21 mouse cellular contexts compared by ENCODE assay signal in genomic region chr9:67532631-67533030, GRCm38 (mm10). TPM values are rescaled to one million over a fixed set of nuclear protein-coding genes. Genes with fewer than 3 reads are reported as not detected.
DNase-seq lines count a peak whose midpoint lies in the region; ATAC-seq and TF ChIP-seq lines count a peak whose summit lies in the region.
"Had no signal": no experiment of that assay in that cellular context is flagged by ENCODE, and none has a peak within 500 bp of the region (broad histone marks: within the 10 kb centered on the region; RNA-seq: fewer than 3 reads in every experiment).

No protein-coding gene starts in this region.

- no peaks in the 10 kb centered on the region for H3K9me3 ChIP-seq in heart, embryonic 11.5 days (replicated peaks; ENCODE audit: control insufficient read depth, low read length)
- H3K9me3 ChIP-seq in limb, embryonic 14.5 days (ENCODE audit: control insufficient read depth, low read length): no peaks in the 10 kb centered on the region
- H3K9me3 ChIP-seq in limb, embryonic 10.5 days (replicated peaks): no peaks in the 10 kb centered on the region
- H3K9me3 ChIP-seq in midbrain, embryonic 10.5 days (replicated peaks): no peaks in the 10 kb centered on the region
- H3K9me3 ChIP-seq: forebrain, embryonic 10.5 days; hindbrain, embryonic 12.5 days; megakaryocyte, embryonic 14.5 days; midbrain, embryonic 15.5 days; neural tube, embryonic 15.5 days had no signal

- H3K27me3 ChIP-seq in heart, embryonic 11.5 days (ENCODE audit: control insufficient read depth, insufficient read depth, low read length): no peaks in the 10 kb centered on the region
- H3K27me3 ChIP-seq in limb, embryonic 14.5 days (ENCODE audit: control insufficient read depth, insufficient read depth, low read length): no peaks in the 10 kb centered on the region
- no peaks in the 10 kb centered on the region for H3K27me3 ChIP-seq in limb, embryonic 10.5 days (ENCODE audit: low read depth, poor library complexity, severe bottlenecking)
- H3K27me3 ChIP-seq in midbrain, embryonic 10.5 days (ENCODE audit: low read depth, poor library complexity, severe bottlenecking): no peaks in the 10 kb centered on the region
- H3K27me3 ChIP-seq: hindbrain, embryonic 12.5 days; megakaryocyte, embryonic 14.5 days; midbrain, embryonic 15.5 days; neural tube, embryonic 15.5 days had no signal

- no peak overlapping the region for H3K9ac ChIP-seq in heart, embryonic 11.5 days (ENCODE audit: low read depth, low read length)
- H3K9ac ChIP-seq in limb, embryonic 14.5 days (ENCODE audit: low read depth, low read length, severe bottlenecking): no peak overlapping the region
- H3K9ac ChIP-seq: forebrain, postnatal 0 days; hindbrain, embryonic 12.5 days; midbrain, embryonic 15.5 days; neural tube, embryonic 15.5 days had no signal

- WGBS in heart, embryonic 11.5 days (ENCODE audit: insufficient replicate concordance): 71% methylated on average over 1 of the region's 1 CpGs
- WGBS in limb, embryonic 14.5 days: 33% methylated on average over 1 of the region's 1 CpGs
- WGBS in limb, embryonic 10.5 days: 91% methylated on average over 1 of the region's 1 CpGs
- 91% methylated on average over 1 of the region's 1 CpGs for WGBS in midbrain, embryonic 10.5 days

- no peaks in the 10 kb centered on the region for H3K36me3 ChIP-seq in heart, embryonic 11.5 days (ENCODE audit: control insufficient read depth, insufficient read depth, low read length)
- H3K36me3 ChIP-seq in limb, embryonic 14.5 days (ENCODE audit: control insufficient read depth, insufficient read depth, low read length): no peaks in the 10 kb centered on the region
- H3K36me3 ChIP-seq in limb, embryonic 10.5 days: no peaks in the 10 kb centered on the region
- no peaks in the 10 kb centered on the region for H3K36me3 ChIP-seq in midbrain, embryonic 10.5 days
- H3K36me3 ChIP-seq: forebrain, embryonic 10.5 days; hindbrain, embryonic 12.5 days; midbrain, embryonic 15.5 days; neural tube, embryonic 15.5 days had no signal

- no peak overlapping the region for H3K27ac ChIP-seq in heart, embryonic 11.5 days (ENCODE audit: low read depth, low read length)
- H3K27ac ChIP-seq in limb, embryonic 14.5 days (replicated peaks; ENCODE audit: low read depth, low read length): no peak overlapping the region
- H3K27ac ChIP-seq in limb, embryonic 10.5 days: no peak overlapping the region
- no peak overlapping the region for H3K27ac ChIP-seq in midbrain, embryonic 10.5 days (replicated peaks)
- H3K27ac ChIP-seq: forebrain, embryonic 10.5 days; hindbrain, embryonic 12.5 days; midbrain, embryonic 15.5 days had no signal

- H3K4me2 ChIP-seq in heart, embryonic 11.5 days: no peak overlapping the region
- no peak overlapping the region for H3K4me2 ChIP-seq in limb, embryonic 14.5 days (replicated peaks; ENCODE audit: low read depth, low read length, severe bottlenecking)
- H3K4me2 ChIP-seq: hindbrain, embryonic 12.5 days; liver, embryonic 11.5 days; midbrain, embryonic 15.5 days; neural tube, embryonic 15.5 days had no signal

- ATAC-seq in heart, embryonic 11.5 days (replicated peaks; ENCODE audit: insufficient number of reproducible peaks, low FRiP score, low TSS enrichment): no peak
- ATAC-seq in limb, embryonic 14.5 days (ENCODE audit: low FRiP score, low read depth): 0 out of 2 replicates have a peak, but pooled peaks have one; percentile 55
- ATAC-seq: forebrain, postnatal 0 days; inflammation-experienced regulatory T-cells, adult 6 months; midbrain, embryonic 15.5 days had no signal

- intact Hi-C loops in heart, postnatal 10 days (cut with DNase I): no loop called here

- no peak for TF ChIP-seq POLR2A in limb, embryonic 14.5 days (IDR thresholded peaks at IDR 0.05; ENCODE audit: borderline replicate concordance, extremely low read depth, insufficient read depth, insufficient read length)

- DNase-seq in heart, postnatal 10 days: peak; percentile 30 to 41
- peak; percentile 45 for DNase-seq in limb, embryonic 14.5 days (ENCODE audit: low spot score)
- DNase-seq in limb, embryonic 10.5 days (ENCODE audit: low spot score): no peak
- peak; percentile 17 to 21 for DNase-seq in kidney, adult 8-10 months
- DNase-seq in kidney, postnatal 36 days: peak; percentile 23 to 70
- no peak for DNase-seq in midbrain, embryonic 10.5 days (ENCODE audit: low spot score)
- DNase-seq in spleen, postnatal 4 days (ENCODE audit: low spot score in 2 of 2): no peak
- DNase-seq: B cell, adult 2 months; embryo, embryonic 11 days; forebrain, postnatal 0 days; lung, adult 2 months; right cerebral cortex, postnatal 14 days; spleen, adult 18-20 months had no signal

- H3K4me3 ChIP-seq in heart, embryonic 11.5 days (ENCODE audit: low read depth, low read length): no peak overlapping the region
- H3K4me3 ChIP-seq in limb, embryonic 14.5 days (replicated peaks; ENCODE audit: low read length): no peak overlapping the region
- H3K4me3 ChIP-seq in limb, embryonic 10.5 days: no peak overlapping the region
- no peak overlapping the region for H3K4me3 ChIP-seq in midbrain, embryonic 10.5 days
- H3K4me3 ChIP-seq: forebrain, embryonic 10.5 days; hindbrain, embryonic 12.5 days; megakaryocyte, embryonic 14.5 days; midbrain, embryonic 15.5 days; neural tube, embryonic 15.5 days had no signal

- H3K4me1 ChIP-seq in heart, embryonic 11.5 days (ENCODE audit: control insufficient read depth, insufficient read depth, low read length): peaks cover 24% of the 10 kb centered on the region
- peaks cover 7% of the 10 kb centered on the region for H3K4me1 ChIP-seq in limb, embryonic 14.5 days (ENCODE audit: control insufficient read depth, insufficient read depth, low read length)
- peaks cover 27% of the 10 kb centered on the region for H3K4me1 ChIP-seq in limb, embryonic 10.5 days
- peaks cover 28% of the 10 kb centered on the region for H3K4me1 ChIP-seq in midbrain, embryonic 10.5 days
- H3K4me1 ChIP-seq: megakaryocyte, embryonic 14.5 days; midbrain, embryonic 15.5 days had no signal

RNA-seq across cellular contexts. Expression of gene Tln2, which starts 26.9 kb away (rescaled TPM):
- total RNA-seq in heart, postnatal 10 days (2021): 10 to 100 TPM; 86.0 to 96.7 TPM
- 32.7 and 43.8 TPM in 2 replicates for polyA plus RNA-seq in heart, embryonic 11.5 days (2014; fragmentation: Nextera tagmentation; extraction: Ambion mirVana)
- 17.5 and 20.6 TPM in 2 replicates for polyA plus RNA-seq in limb, embryonic 14.5 days (2012; rRNA removed)
- polyA plus RNA-seq in limb, embryonic 14.5 days (2014; fragmentation: Nextera tagmentation; extraction: Ambion mirVana): 38.4 and 39.2 TPM in 2 replicates
- polyA plus RNA-seq in limb, embryonic 10.5 days (2016; fragmentation: Nextera tagmentation; extraction: Ambion mirVana): 40.2 and 41.5 TPM in 2 replicates
- 20.7 and 23.3 TPM in 2 replicates for polyA plus RNA-seq in midbrain, embryonic 10.5 days (2016; fragmentation: Nextera tagmentation; extraction: Ambion mirVana)

Comparison
In these comparisons a context has a peak if more than half of its experiments do, and no peak if none do; other contexts are left out.
1. DNase-seq: peak in heart, postnatal 10 days (2 of 2), limb, embryonic 14.5 days (single experiment), kidney, adult 8-10 months (2 of 2) and kidney, postnatal 36 days (2 of 2); none in limb, embryonic 10.5 days (single experiment), midbrain, embryonic 10.5 days (single experiment) and spleen, postnatal 4 days (0 of 2).